Mouse (Mus musculus) liver (tissue): ENCODE results near the gene Aldh1l1.

Experiments used
- DNase-seq: peaks from one replicate; pipeline ENCODE4 v3.0.0-alpha.2; 2020; ENCODE audit warnings: mixed read lengths

The Aldh1l1 gene

DNA sequence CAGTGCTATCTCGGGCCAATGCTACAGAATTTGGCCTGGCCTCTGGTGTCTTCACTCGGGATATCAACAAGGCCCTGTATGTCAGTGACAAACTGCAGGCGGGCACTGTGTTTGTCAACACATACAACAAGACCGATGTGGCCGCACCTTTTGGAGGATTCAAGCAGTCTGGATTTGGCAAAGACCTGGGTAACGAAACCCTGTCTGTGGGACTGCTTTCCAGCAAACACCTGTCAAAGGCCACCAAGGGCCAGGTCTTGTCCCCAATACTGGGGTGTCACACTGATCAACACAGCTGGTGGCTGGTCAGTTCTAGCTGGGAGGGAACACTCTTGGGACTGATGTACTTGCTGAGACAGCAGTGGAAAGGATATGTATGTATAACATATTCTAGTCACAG, 112.0 kb downstream of the Aldh1l1 start:
- no peak for DNase-seq

- no peak for DNase-seq
These were observed 114.1 kb downstream of the Aldh1l1 start for GRCm38 (mm10) chr6:90600351-90600750.

DNA sequence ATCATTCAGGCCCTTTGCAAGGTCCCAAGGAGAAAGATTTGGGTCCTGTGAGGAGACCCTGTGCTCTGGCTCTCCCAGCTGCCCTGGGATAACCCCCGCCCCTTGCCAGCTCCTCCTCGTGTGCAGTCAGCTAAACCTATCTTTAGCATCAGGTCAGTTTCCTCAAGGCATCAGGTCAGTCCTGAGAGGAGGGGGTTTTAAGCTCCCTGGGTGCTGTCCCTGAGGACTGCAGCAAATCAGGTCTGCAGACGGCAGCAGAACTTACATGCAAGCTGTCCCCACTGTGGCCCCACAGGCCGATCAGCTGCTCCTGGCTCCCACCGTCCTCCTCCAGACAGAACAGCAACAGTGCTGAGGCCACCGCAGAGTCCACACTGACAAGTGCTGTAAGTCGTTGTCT, 115.5 kb downstream of the Aldh1l1 start:
- no peak for DNase-seq

- no peak for DNase-seq
These were observed 116.1 kb downstream of the Aldh1l1 start for GRCm38 (mm10) chr6:90602304-90602703.

GRCm38 (mm10) chr6:90603126-90603525, 116.9 kb downstream of the Aldh1l1 start:
- DNase-seq = no peak

DNA sequence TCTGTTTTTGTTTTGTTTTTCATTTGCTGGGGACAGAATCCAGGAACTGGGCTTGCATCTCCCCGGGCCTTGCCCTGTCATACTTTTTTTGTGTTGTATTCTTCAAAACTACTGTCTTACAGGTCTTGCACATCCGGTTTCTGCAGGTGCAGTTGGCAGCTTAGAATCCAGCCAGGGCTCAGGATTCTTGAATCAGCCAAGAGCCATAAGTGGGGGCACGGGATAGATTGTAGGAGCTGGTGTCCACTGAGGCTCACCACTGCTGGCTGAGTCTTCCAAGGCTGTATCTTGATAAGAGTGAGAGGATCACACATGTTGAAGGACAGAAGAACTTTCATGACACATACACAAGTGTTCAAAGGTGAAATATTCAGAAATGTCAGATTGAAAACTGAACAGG, 117.9 kb downstream of the Aldh1l1 start:
- no peak for DNase-seq

- peak; percentile 97 for DNase-seq
These were observed 118.5 kb downstream of the Aldh1l1 start, which contains the start of gene Slc41a3 for GRCm38 (mm10) chr6:90604533-90605297. TSS of gene Slc41a3 (plus strand) at chr6:90604725.

DNA sequence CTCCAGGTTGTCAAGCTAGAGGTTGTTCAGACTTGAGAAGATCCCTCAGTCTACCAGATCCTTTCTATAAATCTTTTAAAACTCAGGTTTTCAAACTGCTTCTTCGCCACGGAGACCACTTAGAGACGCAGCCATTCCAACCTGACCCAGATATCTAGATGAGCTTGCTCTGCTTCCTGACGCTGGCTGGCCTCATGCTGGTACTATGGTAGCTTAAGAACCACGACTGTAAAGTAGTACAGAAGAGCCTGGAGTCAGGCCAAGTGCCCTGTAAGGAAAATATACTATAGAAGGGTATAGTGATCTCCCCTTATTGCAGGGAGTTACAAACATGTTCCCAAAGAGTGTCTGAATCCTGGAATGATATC, 119.1 kb downstream of the Aldh1l1 start:
- DNase-seq = no peak

- peak; percentile 88 for DNase-seq
These were observed 120.3 kb downstream of the Aldh1l1 start for GRCm38 (mm10) chr6:90606538-90606937.

DNA sequence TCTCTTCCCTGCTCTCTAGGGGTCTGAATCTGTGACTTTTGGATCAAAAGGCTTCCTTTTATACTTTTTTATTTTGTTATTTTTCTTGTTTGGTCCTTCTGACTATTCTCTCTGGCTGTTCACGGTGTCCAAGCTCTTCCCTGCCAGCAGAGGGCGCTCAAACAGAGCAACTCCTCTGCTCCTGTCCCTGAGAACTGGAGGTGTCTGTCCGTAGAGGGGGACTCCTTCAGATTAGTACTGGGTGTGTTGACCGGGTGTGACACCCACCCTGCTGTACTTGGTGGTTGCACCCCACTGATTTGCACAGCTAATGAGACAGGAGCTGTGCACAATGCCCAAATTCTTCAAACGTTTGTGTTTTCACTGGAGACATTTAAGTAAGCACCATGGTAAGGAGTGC, 121.0 kb downstream of the Aldh1l1 start:
- peak; percentile 87 for DNase-seq

- peak; percentile 82 for DNase-seq
These were observed 122.0 kb downstream of the Aldh1l1 start for GRCm38 (mm10) chr6:90608186-90608585.

- DNase-seq = no peak
These were observed 124.0 kb downstream of the Aldh1l1 start for GRCm38 (mm10) chr6:90610248-90610647.

- DNase-seq = no peak
These were observed 127.0 kb downstream of the Aldh1l1 start for GRCm38 (mm10) chr6:90613277-90613676.

DNA sequence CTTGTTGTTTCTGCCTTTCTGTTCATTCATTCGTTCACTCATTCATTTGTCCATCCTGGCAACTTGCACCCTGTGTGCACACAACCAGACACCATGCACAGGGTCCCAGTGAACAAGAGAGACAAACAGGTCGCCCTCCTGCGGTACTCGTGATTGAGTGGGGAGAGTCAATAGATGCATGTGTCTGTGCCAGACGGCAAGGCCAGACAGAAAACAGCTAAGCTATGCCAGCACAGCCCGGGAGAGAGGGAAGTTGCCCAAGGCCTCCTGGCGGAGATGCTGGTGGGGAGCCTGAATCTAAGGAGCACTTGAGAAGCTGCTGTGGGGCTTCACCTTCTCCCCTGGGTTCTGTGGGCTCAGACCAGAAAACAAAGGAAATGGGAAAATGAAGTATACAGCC, 129.1 kb downstream of the Aldh1l1 start:
- no peak for DNase-seq

DNA sequence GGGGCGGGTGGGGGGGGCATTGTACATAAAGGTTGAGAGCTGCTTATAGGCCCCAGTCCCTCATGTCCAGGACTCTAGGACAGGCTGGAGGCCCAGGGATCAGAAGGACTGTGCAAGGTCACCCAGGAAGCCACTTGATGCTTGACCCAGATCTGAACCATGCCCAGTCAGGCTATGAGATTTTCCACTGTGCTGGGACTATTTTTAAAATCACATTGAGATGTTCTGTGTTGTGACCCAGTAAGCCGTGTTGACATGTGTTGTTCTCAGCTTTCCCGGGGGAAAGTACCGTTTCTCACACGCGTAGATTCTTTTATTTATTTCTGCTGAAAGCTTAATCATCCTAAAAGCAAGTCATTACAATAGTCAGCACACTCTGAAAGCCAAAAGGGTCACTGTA, 129.8 kb downstream of the Aldh1l1 start:
- DNase-seq = no peak

DNA sequence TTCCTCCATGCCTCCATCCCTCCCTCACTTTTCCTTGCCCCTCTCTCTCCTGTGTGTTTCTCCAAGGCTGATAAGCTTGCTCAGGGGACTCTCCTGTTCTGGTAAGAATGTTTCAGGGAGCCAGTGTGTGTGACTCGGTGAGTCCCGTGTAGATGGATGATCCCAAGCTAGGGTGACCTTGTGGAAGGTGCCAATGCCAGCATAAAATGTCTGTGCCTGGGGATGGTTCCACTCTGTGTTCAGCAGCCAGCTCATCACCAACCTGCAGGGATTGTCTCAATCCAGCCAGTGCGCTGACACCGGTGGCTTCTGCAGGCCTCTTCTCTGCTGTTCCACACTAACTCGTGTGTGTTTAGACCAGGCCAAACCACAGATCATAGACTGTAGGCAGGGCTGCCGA, 130.3 kb downstream of the Aldh1l1 start:
- DNase-seq = no peak

DNA sequence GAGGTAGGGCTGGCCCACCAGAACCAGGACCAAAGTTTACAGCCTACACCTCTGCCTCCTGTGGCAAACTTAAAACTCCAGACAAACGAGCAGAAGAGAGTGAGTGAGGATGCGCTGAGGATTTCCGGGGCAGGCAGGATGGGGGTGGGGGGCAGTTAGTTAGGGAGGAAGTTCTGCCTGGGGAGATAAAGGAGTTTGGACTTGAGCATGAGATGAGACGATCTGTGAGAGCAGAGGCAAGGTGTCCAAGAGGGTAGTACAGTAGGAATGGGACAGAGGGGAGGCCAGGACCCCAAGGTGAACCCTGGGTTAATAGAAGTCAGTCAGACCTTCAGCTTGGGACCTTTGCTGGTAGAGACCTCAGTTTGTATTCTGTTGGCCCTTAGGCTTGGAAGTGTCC, 132.0 kb downstream of the Aldh1l1 start:
- peak; percentile 77 for DNase-seq

GRCm38 (mm10) chr6:90618821-90619636, 132.8 kb downstream of the Aldh1l1 start:
- peak; percentile 63 for DNase-seq

DNA sequence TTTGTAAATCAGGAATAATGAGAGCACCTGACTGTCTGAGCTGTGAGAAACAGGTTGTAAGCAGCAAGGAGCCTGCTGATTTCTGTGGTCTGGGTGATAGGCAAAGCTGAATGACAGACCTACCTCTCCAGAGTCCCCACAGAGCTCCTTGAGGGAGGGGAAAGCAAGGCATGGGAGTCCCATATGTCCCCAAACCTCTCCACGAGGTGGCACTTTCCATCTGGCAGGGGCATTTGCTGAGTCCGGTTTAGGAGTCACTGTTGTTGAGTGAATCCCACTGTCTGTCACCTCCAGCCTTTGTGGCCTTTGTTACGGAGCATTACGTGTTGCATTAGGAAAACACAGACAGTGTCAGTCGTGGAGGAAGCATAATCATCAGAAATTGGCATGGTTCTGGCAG, 133.7 kb downstream of the Aldh1l1 start:
- peak; percentile 70 for DNase-seq

DNA sequence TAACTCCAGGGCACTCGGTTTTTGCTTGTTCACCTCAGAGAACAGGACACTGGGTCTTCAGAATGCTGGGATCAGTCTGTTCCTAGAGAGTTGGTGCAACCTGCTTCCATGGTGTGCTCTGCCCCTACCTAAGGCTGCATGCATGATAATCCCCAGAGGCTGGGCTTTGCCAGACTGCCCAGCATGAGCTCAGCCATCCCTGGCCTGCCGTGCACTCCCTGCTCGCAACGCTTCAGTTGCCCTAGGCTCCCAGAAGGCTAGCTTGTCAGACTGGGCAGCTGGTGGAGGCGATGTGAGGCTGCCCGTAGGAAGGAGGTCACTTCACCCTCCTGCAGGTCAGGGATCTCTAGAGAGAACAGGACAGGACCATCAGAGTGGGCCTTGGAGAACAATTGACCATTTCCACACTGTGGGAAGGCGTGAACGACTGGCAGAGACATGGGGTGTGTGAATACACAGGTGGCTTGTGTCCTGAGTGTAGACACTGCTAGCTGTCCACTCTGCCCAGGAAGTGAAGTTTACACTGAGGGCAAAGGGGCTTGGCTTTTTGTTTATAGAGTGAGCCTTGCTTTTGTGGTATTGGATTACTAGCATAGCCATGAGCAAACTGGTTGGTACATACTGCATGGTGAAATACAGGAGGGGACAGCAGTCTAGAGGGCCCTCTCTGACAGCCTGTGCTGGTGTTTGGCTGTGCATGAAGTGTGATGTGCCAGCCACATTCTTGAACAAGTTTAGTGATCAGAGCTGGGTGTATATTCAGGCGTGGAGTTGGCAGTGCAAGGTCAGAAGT, 134.8 kb downstream of the Aldh1l1 start:
- peak; percentile 56 for DNase-seq

GRCm38 (mm10) chr6:90621584-90621890, 135.3 kb downstream of the Aldh1l1 start:
- DNase-seq = peak; percentile 65

DNA sequence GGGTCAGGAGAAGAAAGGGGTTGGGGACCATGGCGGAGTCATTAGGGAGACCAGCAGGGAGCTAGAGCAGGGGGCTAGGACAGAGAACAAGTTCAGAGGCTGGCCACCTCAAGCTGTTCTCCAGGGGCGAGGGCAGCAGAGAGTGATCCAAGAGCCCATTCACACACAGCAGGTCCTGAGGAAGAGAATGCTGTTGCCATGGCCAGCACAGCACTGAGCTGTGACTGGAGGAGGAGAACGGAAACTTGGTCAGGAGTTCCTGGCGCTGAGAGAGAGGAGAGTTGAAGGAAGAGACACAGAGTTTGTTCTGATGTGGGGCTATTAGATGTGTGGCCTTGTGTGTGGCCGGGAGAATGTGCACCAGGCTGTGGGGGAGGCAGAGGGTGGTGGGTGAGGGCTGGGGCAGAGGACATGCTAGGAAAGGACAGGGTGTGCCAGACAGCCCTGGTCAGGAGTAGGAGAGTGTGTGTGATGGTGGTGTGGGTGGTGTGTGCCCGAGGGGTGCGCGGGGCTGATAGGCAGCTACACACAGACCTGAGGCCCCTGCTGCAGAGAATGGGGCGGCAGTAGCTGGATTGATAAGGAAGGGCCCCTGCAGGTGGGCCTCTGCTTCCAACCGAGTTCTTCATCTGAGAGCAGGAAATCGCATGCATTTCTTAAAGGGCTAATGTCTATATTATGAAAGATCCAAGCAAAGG, 136.7 kb downstream of the Aldh1l1 start:
- peak; percentile 93 for DNase-seq

DNA sequence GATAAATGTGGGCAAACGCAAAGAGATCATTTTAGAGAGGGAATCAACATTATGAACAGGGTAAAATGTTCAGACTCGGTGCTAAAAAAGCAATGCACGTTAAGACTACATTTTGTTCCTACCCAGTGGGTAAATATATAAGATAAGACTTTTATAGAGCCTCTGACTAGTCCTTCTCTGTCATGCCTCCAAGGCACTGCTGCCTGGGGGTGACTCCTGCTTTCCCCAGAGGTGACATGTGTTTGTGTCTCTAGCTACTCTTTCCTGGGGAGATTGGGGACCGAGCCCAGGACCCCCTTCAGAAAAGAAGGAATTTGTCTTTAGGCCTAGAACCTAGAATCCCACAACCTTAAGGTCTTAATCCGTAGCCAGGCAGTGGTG, 137.2 kb downstream of the Aldh1l1 start:
- peak; percentile 37 for DNase-seq
